Mouse (Mus musculus) cerebellum, adult 11-12 months (tissue): ENCODE results near the gene Ropn1l.

ENCODE experiments used
- DNase-seq: peaks from one replicate; pipeline ENCODE4 v3.0.0; 2022

The Ropn1l gene

GRCm38 (mm10) chr15:31453098-31453916, at the start of gene Ropn1l:
Gene Ropn1l (minus strand): TSS chr15:31453737.
- peak; percentile 87 for DNase-seq

- no peak for DNase-seq
Observed at GRCm38 (mm10) chr15:31502996-31503395, 49.5 kb upstream of the Ropn1l start.

- no peak for DNase-seq
Observed at GRCm38 (mm10) chr15:31502313-31502712, 48.8 kb upstream of the Ropn1l start.

- no peak for DNase-seq
Observed at GRCm38 (mm10) chr15:31494803-31495202, 41.3 kb upstream of the Ropn1l start.

- DNase-seq: no peak
Observed at GRCm38 (mm10) chr15:31494310-31494709, 40.8 kb upstream of the Ropn1l start.

- no peak for DNase-seq
Observed at GRCm38 (mm10) chr15:31487407-31487806, 33.9 kb upstream of the Ropn1l start.

- no peak for DNase-seq
Observed at GRCm38 (mm10) chr15:31476678-31477077, 23.1 kb upstream of the Ropn1l start.

GRCm38 (mm10) chr15:31472645-31473574, 19.4 kb upstream of the Ropn1l start:
- DNase-seq: no peak

GRCm38 (mm10) chr15:31471529-31471928, 18.0 kb upstream of the Ropn1l start:
- no peak for DNase-seq

- no peak for DNase-seq
Observed at GRCm38 (mm10) chr15:31469497-31469896, 16.0 kb upstream of the Ropn1l start.

- DNase-seq: no peak
Observed at GRCm38 (mm10) chr15:31468806-31469205, 15.3 kb upstream of the Ropn1l start.

- DNase-seq: no peak
Observed at GRCm38 (mm10) chr15:31466749-31467148, 13.2 kb upstream of the Ropn1l start.

GRCm38 (mm10) chr15:31466295-31466694, 12.8 kb upstream of the Ropn1l start:
- DNase-seq: no peak

GRCm38 (mm10) chr15:31465806-31466205, 12.3 kb upstream of the Ropn1l start:
- DNase-seq: no peak

- DNase-seq: no peak
Observed at GRCm38 (mm10) chr15:31460571-31460970, 7.0 kb upstream of the Ropn1l start.

GRCm38 (mm10) chr15:31458081-31458480, 4.5 kb upstream of the Ropn1l start:
- no peak for DNase-seq

GRCm38 (mm10) chr15:31456381-31456780, 2.8 kb upstream of the Ropn1l start:
- DNase-seq: no peak

GRCm38 (mm10) chr15:31454861-31455295, 1.3 kb upstream of the Ropn1l start:
- no peak for DNase-seq

- no peak for DNase-seq
Observed at GRCm38 (mm10) chr15:31454096-31454860, 741 bp upstream of the Ropn1l start.

- no peak for DNase-seq
Observed at GRCm38 (mm10) chr15:31452336-31453097, 1.0 kb downstream of the Ropn1l start.

GRCm38 (mm10) chr15:31449772-31450171, 3.8 kb downstream of the Ropn1l start:
- DNase-seq: no peak

- no peak for DNase-seq
Observed at GRCm38 (mm10) chr15:31447121-31447520, 6.4 kb downstream of the Ropn1l start.
